In genomic region chr6:108390624-108391324, GRCm38 (mm10) we compare ENCODE assay signal across 13 mouse cellular contexts.
DNase-seq lines count a peak whose midpoint lies in the region; ATAC-seq lines count a peak whose summit lies in the region.
"Had no signal": no experiment of that assay in that cellular context is flagged by ENCODE, and none has a peak within 500 bp of the region (broad histone marks: within the 10 kb centered on the region; RNA-seq: fewer than 3 reads in every experiment).

No protein-coding gene starts in this region.

- ATAC-seq in kidney, embryonic 15.5 days (replicated peaks; ENCODE audit: low FRiP score), result peak; percentile 67; the same call in 1 of the 2 replicates
- ATAC-seq: forebrain, postnatal 0 days had no signal

- H3K4me2 ChIP-seq in kidney, embryonic 15.5 days, result no peak overlapping the region
- H3K4me2 ChIP-seq: limb, embryonic 15.5 days had no signal

- H3K4me3 ChIP-seq in heart, embryonic 10.5 days, result no peak overlapping the region
- H3K4me3 ChIP-seq in kidney, embryonic 15.5 days (replicated peaks), result no peak overlapping the region
- H3K4me3 ChIP-seq in hindbrain, embryonic 10.5 days, result no peak overlapping the region
- H3K4me3 ChIP-seq: limb, embryonic 15.5 days had no signal

- H3K27me3 ChIP-seq in heart, embryonic 10.5 days (ENCODE audit: insufficient read depth, poor library complexity, severe bottlenecking), result no peaks in the 10 kb centered on the region
- no peaks in the 10 kb centered on the region for H3K27me3 ChIP-seq in kidney, embryonic 15.5 days
- H3K27me3 ChIP-seq in hindbrain, embryonic 10.5 days (ENCODE audit: insufficient read depth, poor library complexity, severe bottlenecking), result no peaks in the 10 kb centered on the region
- H3K27me3 ChIP-seq: limb, embryonic 15.5 days had no signal

- WGBS in heart, embryonic 10.5 days, result 89% methylated on average over 6 of the region's 6 CpGs
- WGBS in kidney, embryonic 15.5 days, result 74% methylated on average over 6 of the region's 6 CpGs
- WGBS in hindbrain, embryonic 10.5 days, result 91% methylated on average over 6 of the region's 6 CpGs

- no peaks in the 10 kb centered on the region for H3K9me3 ChIP-seq in heart, embryonic 10.5 days
- H3K9me3 ChIP-seq in kidney, embryonic 15.5 days (replicated peaks), result no peaks in the 10 kb centered on the region
- H3K9me3 ChIP-seq in hindbrain, embryonic 10.5 days, result no peaks in the 10 kb centered on the region
- H3K9me3 ChIP-seq: limb, embryonic 15.5 days had no signal

- DNase-seq in heart, adult 11 months, result peak; percentile 98
- DNase-seq in heart, embryonic 10.5 days (ENCODE audit: low spot score), result no peak
- peak; percentile 67 for DNase-seq in heart, adult 8-10 months (ENCODE audit: low spot score)
- DNase-seq in lung, postnatal 14 days, result peak; percentile 30
- DNase-seq in cerebellum, postnatal 4 days (ENCODE audit: low spot score in 2 of 2), result no peak
- DNase-seq in hindbrain, embryonic 10.5 days (ENCODE audit: low spot score), result no peak
- DNase-seq in right cerebral cortex, adult 18-20 months, result no peak
- DNase-seq: adrenal gland, postnatal 36 days; forebrain, postnatal 0 days; layer of hippocampus, postnatal 36 days; thymus, postnatal 36 days had no signal

- peaks cover 86% of the 10 kb centered on the region for H3K36me3 ChIP-seq in heart, embryonic 10.5 days
- peaks cover 92% of the 10 kb centered on the region for H3K36me3 ChIP-seq in kidney, embryonic 15.5 days
- H3K36me3 ChIP-seq in hindbrain, embryonic 10.5 days, result peaks cover 65% of the 10 kb centered on the region

- no peaks in the 10 kb centered on the region for H3K4me1 ChIP-seq in heart, embryonic 10.5 days
- no peaks in the 10 kb centered on the region for H3K4me1 ChIP-seq in kidney, embryonic 15.5 days
- no peaks in the 10 kb centered on the region for H3K4me1 ChIP-seq in hindbrain, embryonic 10.5 days (replicated peaks)
- H3K4me1 ChIP-seq: limb, embryonic 15.5 days had no signal

- no peak overlapping the region for H3K9ac ChIP-seq in kidney, embryonic 15.5 days
- H3K9ac ChIP-seq: forebrain, postnatal 0 days; limb, embryonic 15.5 days had no signal

- no peak overlapping the region for H3K27ac ChIP-seq in heart, embryonic 10.5 days
- no peak overlapping the region for H3K27ac ChIP-seq in kidney, embryonic 15.5 days
- H3K27ac ChIP-seq in hindbrain, embryonic 10.5 days, result no peak overlapping the region
- H3K27ac ChIP-seq: limb, embryonic 15.5 days had no signal

Comparison
In these comparisons a context has a peak if more than half of its experiments do, and no peak if none do; other contexts are left out.
1. DNase-seq: peak in heart, adult 11 months (single experiment), heart, adult 8-10 months (single experiment) and lung, postnatal 14 days (single experiment); none in heart, embryonic 10.5 days (single experiment), cerebellum, postnatal 4 days (0 of 2), hindbrain, embryonic 10.5 days (single experiment) and right cerebral cortex, adult 18-20 months (single experiment).